Mouse (Mus musculus) heart, adult 2 months (tissue): ENCODE measurements around the gene Snrnp25.

Experiments
- CTCF ChIP-seq: fragments of 200-600 bp; IDR thresholded peaks from 2 replicates; pipeline ENCODE4 v1.8.1; 2022; ENCODE audit warnings: antibody characterized with exemption, mild to moderate bottlenecking, moderate library complexity
- EP300 ChIP-seq: fragments of 200-500 bp; IDR thresholded peaks from 2 replicates; pipeline ENCODE4 v1.6.1; 2011; ENCODE audit warnings: low read depth, low read length, control low read depth; ENCODE audit not compliant: insufficient read depth
- POLR2A ChIP-seq: fragments of 200-500 bp; IDR thresholded peaks from 2 replicates; pipeline ENCODE4 v1.6.1; 2011; ENCODE audit warnings: mild to moderate bottlenecking, low read depth, low read length, control low read depth; ENCODE audit not compliant: insufficient read depth

DNA sequence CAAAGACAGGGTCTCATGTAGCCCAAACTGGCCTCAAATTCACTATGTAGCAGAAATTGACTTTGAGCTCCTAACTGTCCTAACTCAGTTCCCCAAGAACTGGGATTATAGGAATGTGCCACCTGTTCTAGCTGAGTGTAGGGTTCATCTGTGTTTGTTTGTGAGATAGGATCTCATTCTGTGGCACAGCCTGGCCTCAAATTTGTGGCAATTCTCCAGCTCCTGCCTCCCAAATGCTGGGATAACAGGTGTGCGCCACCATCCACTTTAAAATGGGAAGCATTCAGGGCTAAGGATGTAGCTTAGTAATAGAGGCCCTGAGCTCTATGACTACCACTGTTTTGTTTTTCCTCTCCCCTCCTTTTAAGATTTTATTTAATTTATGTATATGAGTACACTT is 47.9 kb downstream of the Snrnp25 start:
- no peak for TF ChIP-seq CTCF
- no peak for TF ChIP-seq POLR2A
- TF ChIP-seq EP300: no peak
